Mouse (Mus musculus) neural tube, embryonic 12.5 days (tissue): ENCODE measurements around the gene Paxx. TPM values are rescaled to one million over a fixed set of nuclear protein-coding genes. Genes with fewer than 3 reads are reported as not detected.

ENCODE experiments used
- ATAC-seq: fragments of 200-750 bp; cut with Nextera tagmentation; 2 replicates; pipeline ENCODE4 v1.8.0; 2017; ENCODE audit warnings: low read depth, mild to moderate bottlenecking, moderate TSS enrichment, moderate library complexity; ENCODE audit not compliant: low FRiP score
- H3K27ac ChIP-seq: fragments of 300-500 bp; sonication (generic); 2 replicates; pipeline ENCODE4 v1.5.1; 2016
- H3K27me3 ChIP-seq: fragments of 300-500 bp; sonication (generic); replicated peaks from 2 replicates; pipeline ENCODE4 v1.6.1; 2016; ENCODE audit warnings: mild to moderate bottlenecking
- H3K36me3 ChIP-seq: fragments of 300-500 bp; sonication (generic); 2 replicates; pipeline ENCODE4 v1.6.1; 2016; ENCODE audit warnings: mild to moderate bottlenecking
- H3K4me1 ChIP-seq: fragments of 300-500 bp; sonication (generic); 2 replicates; pipeline ENCODE4 v1.6.1; 2016
- H3K4me2 ChIP-seq: fragments of 300-500 bp; sonication (generic); replicated peaks from 2 replicates; pipeline ENCODE4 v1.6.1; 2016; ENCODE audit warnings: mild to moderate bottlenecking
- H3K4me3 ChIP-seq: fragments of 300-500 bp; sonication (generic); 2 replicates; pipeline ENCODE4 v1.5.1; 2016
- H3K9ac ChIP-seq: fragments of 300-500 bp; sonication (generic); 2 replicates; pipeline ENCODE4 v1.6.1; 2016; ENCODE audit warnings: mild to moderate bottlenecking
- H3K9me3 ChIP-seq: fragments of 300-500 bp; sonication (generic); 2 replicates; pipeline ENCODE4 v1.6.1; 2016; ENCODE audit warnings: mild to moderate bottlenecking
- WGBS: fragments of 180-500 bp; shearing (Covaris S2); methylation state at CpG from one replicate; pipeline ENCODE4 v1.1.7; 2016; 5-methylcytosine and 5-hydroxymethylcytosine counted together
- microRNA-seq: library from miRNA; unstranded; fragments of <30 nt; microRNA quantifications from one replicate; pipeline ENCODE4, GENCODE M21; 2017
- polyA plus RNA-seq: library from polyadenylated mRNA; unstranded; fragments of >200 nt; fragmentation: Nextera tagmentation; extraction: Ambion mirVana; gene quantifications from 2 replicates; pipeline ENCODE4 v1.2.1, GENCODE M21; 2016

Paxx gene
- polyA plus RNA-seq, 1 experiment from 2014 or later: 52.5 TPM

GRCm38 (mm10) chr2:25408908-25409307 is 52.0 kb downstream of the Paxx start:
- H3K9me3 ChIP-seq: no peaks in the 10 kb centered on the region
- H3K27ac ChIP-seq: no peak overlapping the region
- H3K4me3 ChIP-seq: no peak overlapping the region
- ATAC-seq: no peak
- H3K36me3 ChIP-seq: peaks cover 34% of the 10 kb centered on the region
- H3K4me2 ChIP-seq: no peak overlapping the region
- 88% methylated on average over 10 of the region's 10 CpGs for WGBS
- H3K9ac ChIP-seq: no peak overlapping the region
- H3K4me1 ChIP-seq: peaks cover 14% of the 10 kb centered on the region
- H3K27me3 ChIP-seq: 0 out of 2 replicates have a peak, but pooled peaks cover 4% of the 10 kb centered on the region

Small RNA genes lying within 50 kb of the gene (microRNA-seq; reads per million reads assigned to microRNA genes)
- not detected for gene Mir3087

Other genes with a start within 250 kb of the Paxx start
- gene Nelfb, start 249.6 kb downstream of the Paxx start, polyA plus RNA-seq: 104 and 106 TPM in 2 replicates
- not detected in 2 replicates for gene Stpg3, start 246.5 kb downstream of the Paxx start, polyA plus RNA-seq
- not detected in 2 replicates for gene Fam166a, start 242.3 kb downstream of the Paxx start, polyA plus RNA-seq
- gene Tubb4b, start 236.4 kb downstream of the Paxx start, polyA plus RNA-seq: 424 and 437 TPM in 2 replicates
- not detected in 2 replicates for gene Slc34a3, start 226.7 kb downstream of the Paxx start, polyA plus RNA-seq
- gene Rnf224, start 224.3 kb downstream of the Paxx start, polyA plus RNA-seq: not detected in 2 replicates
- gene Rnf208, start 218.8 kb downstream of the Paxx start, polyA plus RNA-seq: 46.1 and 47.5 TPM in 2 replicates
- gene Cysrt1, start 218.6 kb downstream of the Paxx start, polyA plus RNA-seq: 0.30 TPM in 1 of 2 replicates, not detected in the other
- gene AL732309.1, start 214.2 kb downstream of the Paxx start, polyA plus RNA-seq: 5.2 and 6.4 TPM in 2 replicates
- 20.3 and 22.4 TPM in 2 replicates for gene Tmem203, start 205.7 kb downstream of the Paxx start, polyA plus RNA-seq
- gene Tprn, start 198.5 kb downstream of the Paxx start, polyA plus RNA-seq: 14.4 and 15.2 TPM in 2 replicates
- 201 and 204 TPM in 2 replicates for gene Ssna1, start 188.7 kb downstream of the Paxx start, polyA plus RNA-seq
- 142 and 144 TPM in 2 replicates for gene Anapc2, start 188.6 kb downstream of the Paxx start, polyA plus RNA-seq
- gene Tmem210, start 172.9 kb downstream of the Paxx start, polyA plus RNA-seq: not detected in 2 replicates
- gene Lrrc26, start 171.2 kb downstream of the Paxx start, polyA plus RNA-seq: not detected in 2 replicates
- 8.1 and 11.3 TPM in 2 replicates for gene Grin1, start 141.9 kb downstream of the Paxx start, polyA plus RNA-seq
- 70.3 and 71.7 TPM in 2 replicates for gene Man1b1, start 128.8 kb downstream of the Paxx start, polyA plus RNA-seq
- gene Dpp7, start 104.7 kb downstream of the Paxx start, polyA plus RNA-seq: 21.2 and 24.5 TPM in 2 replicates
- 5.6 and 7.2 TPM in 2 replicates for gene Uap1l1, start 95.4 kb downstream of the Paxx start, polyA plus RNA-seq
- 38.1 and 39.5 TPM in 2 replicates for gene Sapcd2, start 88.8 kb downstream of the Paxx start, polyA plus RNA-seq
- 0.75 and 1.5 TPM in 2 replicates for gene Entpd2, start 65.2 kb downstream of the Paxx start, polyA plus RNA-seq
- 241 and 266 TPM in 2 replicates for gene Npdc1, start 61.7 kb downstream of the Paxx start, polyA plus RNA-seq
- 0.09 and 0.29 TPM in 2 replicates for gene Fut7, start 37.8 kb downstream of the Paxx start, polyA plus RNA-seq
- gene Abca2, start 32.4 kb downstream of the Paxx start, polyA plus RNA-seq: 10.0 and 10.2 TPM in 2 replicates
- gene Clic3, start 4.3 kb downstream of the Paxx start, polyA plus RNA-seq: 1.7 and 2.3 TPM in 2 replicates
- 1.1 and 1.4 TPM in 2 replicates for gene Ptgds, start 9.0 kb upstream of the Paxx start, polyA plus RNA-seq
- gene Lcn12, start 32.8 kb upstream of the Paxx start, polyA plus RNA-seq: not detected in 2 replicates
- gene Fbxw5, start 39.7 kb upstream of the Paxx start, polyA plus RNA-seq: 107 and 118 TPM in 2 replicates
- gene C8g, start 40.6 kb upstream of the Paxx start, polyA plus RNA-seq: 5.3 and 6.1 TPM in 2 replicates
- 26.9 and 28.0 TPM in 2 replicates for gene Traf2, start 85.8 kb upstream of the Paxx start, polyA plus RNA-seq
- gene Edf1, start 96.8 kb upstream of the Paxx start, polyA plus RNA-seq: 386 TPM in 2 replicates
- 1.7 and 4.8 TPM in 2 replicates for gene Mamdc4, start 113.8 kb upstream of the Paxx start, polyA plus RNA-seq
- 169 and 176 TPM in 2 replicates for gene Phpt1, start 114.1 kb upstream of the Paxx start, polyA plus RNA-seq
- gene Ajm1, start 120.7 kb upstream of the Paxx start, polyA plus RNA-seq: 2.3 and 3.0 TPM in 2 replicates
- gene Rabl6, start 147.4 kb upstream of the Paxx start, polyA plus RNA-seq: 78.3 and 82.5 TPM in 2 replicates
- gene Ccdc183, start 156.6 kb upstream of the Paxx start, polyA plus RNA-seq: 0.26 and 0.30 TPM in 2 replicates
- 22.7 and 24.9 TPM in 2 replicates for gene Tmem141, start 160.9 kb upstream of the Paxx start, polyA plus RNA-seq
- gene Fcna, start 166.9 kb upstream of the Paxx start, polyA plus RNA-seq: 1.2 and 1.3 TPM in 2 replicates
- not detected in 2 replicates for gene Lcn8, start 192.0 kb upstream of the Paxx start, polyA plus RNA-seq
- not detected in 2 replicates for gene Lcn5, start 196.9 kb upstream of the Paxx start, polyA plus RNA-seq
- gene Lcn6, start 215.7 kb upstream of the Paxx start, polyA plus RNA-seq: not detected in 2 replicates
- gene Lcn10, start 221.6 kb upstream of the Paxx start, polyA plus RNA-seq: not detected in 2 replicates
- gene Obp2a, start 238.9 kb upstream of the Paxx start, polyA plus RNA-seq: not detected in 2 replicates
- gene Bmyc, start 245.6 kb upstream of the Paxx start, polyA plus RNA-seq: 94.1 and 95.1 TPM in 2 replicates